Mouse (Mus musculus): ENCODE data around the gene Brca2. TPM values are rescaled to one million over a fixed set of nuclear protein-coding genes. Genes with fewer than 3 reads are reported as not detected.

The Brca2 gene
- polyA plus RNA-seq, 1 experiment from 2014 or later, result 13.8 TPM

DNA sequence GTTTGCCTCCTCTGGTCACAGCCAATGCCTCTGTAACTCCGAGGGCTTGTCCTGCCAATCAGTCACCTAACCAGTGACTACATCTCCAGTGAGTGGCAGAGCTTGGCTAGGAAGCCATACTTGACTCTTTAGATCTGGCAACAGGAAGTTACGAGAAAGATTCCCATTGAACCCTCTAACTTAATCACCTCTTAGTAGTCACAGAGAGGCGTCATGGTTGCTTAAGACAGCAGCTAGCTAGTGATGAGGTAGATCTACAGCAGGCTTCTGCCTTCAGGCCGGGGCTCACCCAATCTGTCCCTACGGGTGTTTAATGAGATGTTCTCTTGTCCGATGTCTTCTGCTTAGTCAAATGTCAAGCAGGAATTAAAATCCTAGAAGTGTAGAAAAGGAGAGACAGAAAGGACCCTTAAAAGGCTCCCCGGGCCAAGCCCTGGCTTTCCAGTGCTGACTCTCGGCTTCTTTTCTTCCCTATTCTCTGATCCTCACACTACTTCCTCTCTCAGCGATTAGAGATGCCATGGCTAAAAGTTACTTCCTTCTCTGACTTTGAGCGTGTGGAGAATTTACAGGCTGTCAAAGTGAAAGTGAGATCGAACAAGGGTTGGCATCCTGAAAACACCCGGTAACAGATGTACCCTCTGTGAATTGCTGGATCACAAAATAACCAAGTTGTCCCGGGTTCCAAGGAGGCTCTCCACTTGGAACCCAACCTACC lies 69.9 kb downstream of the Brca2 start:
- Histone ChIP-seq H3K4me3 (ENCODE audit: low read length) (peak overlapping the region; percentile 87), H3K27me3 (ENCODE audit: control insufficient read depth, insufficient read depth, low read length) (peaks cover 3% of the 10 kb centered on the region; the same call in 1 of the 2 replicates), H3K36me3 (ENCODE audit: control insufficient read depth, insufficient read depth) (no peaks in the 10 kb centered on the region), H3K9me3 (replicated peaks; ENCODE audit: control insufficient read depth, low read length) (no peaks in the 10 kb centered on the region), H3K4me2 (ENCODE audit: low read depth, low read length) (peak overlapping the region; percentile 99), H3K4me1 (ENCODE audit: control insufficient read depth, insufficient read depth, low read length) (peaks cover 4% of the 10 kb centered on the region; the same call in 1 of the 2 replicates), H3K27ac (ENCODE audit: low read length) (no peak overlapping the region), H3K9ac (ENCODE audit: low read length) (no peak overlapping the region)
- ATAC-seq (replicated peaks; ENCODE audit: extremely low read depth, insufficient read depth, low FRiP score), result no peak
- 72% methylated on average over 13 of the region's 13 CpGs for WGBS

GRCm38 (mm10) chr5:150592904-150593755 lies 70.7 kb downstream of the Brca2 start:
- peak overlapping the region; percentile 87 for H3K4me3 ChIP-seq (ENCODE audit: low read length)
- ATAC-seq (replicated peaks; ENCODE audit: extremely low read depth, insufficient read depth, low FRiP score), result peak; percentile 35
- H3K36me3 ChIP-seq (ENCODE audit: control insufficient read depth, insufficient read depth), result no peaks in the 10 kb centered on the region
- peak overlapping the region; percentile 99 for H3K4me2 ChIP-seq (ENCODE audit: low read depth, low read length)
- H3K9ac ChIP-seq (ENCODE audit: low read length), result peak overlapping the region; percentile 80
- peak overlapping the region; percentile 9; the same call in 1 of the 2 replicates for H3K27ac ChIP-seq (ENCODE audit: low read length)
- H3K4me1 ChIP-seq (ENCODE audit: control insufficient read depth, insufficient read depth, low read length), result peaks cover 4% of the 10 kb centered on the region; the same call in 1 of the 2 replicates
- peaks cover 3% of the 10 kb centered on the region; the same call in 1 of the 2 replicates for H3K27me3 ChIP-seq (ENCODE audit: control insufficient read depth, insufficient read depth, low read length)
- WGBS, result 13% methylated on average over 40 of the region's 40 CpGs
- H3K9me3 ChIP-seq (replicated peaks; ENCODE audit: control insufficient read depth, low read length), result no peaks in the 10 kb centered on the region

- peaks cover 4% of the 10 kb centered on the region; the same call in 1 of the 2 replicates for H3K4me1 ChIP-seq (ENCODE audit: control insufficient read depth, insufficient read depth, low read length)
- H3K36me3 ChIP-seq (ENCODE audit: control insufficient read depth, insufficient read depth), result no peaks in the 10 kb centered on the region
- peak overlapping the region; percentile 33; the same call in 1 of the 2 replicates for H3K27ac ChIP-seq (ENCODE audit: low read length)
- H3K4me3 ChIP-seq (ENCODE audit: low read length), result peak overlapping the region; percentile 87
- WGBS, result 1% methylated on average over 90 of the region's 102 CpGs
- H3K9ac ChIP-seq (ENCODE audit: low read length), result peak overlapping the region; percentile 80
- H3K27me3 ChIP-seq (ENCODE audit: control insufficient read depth, insufficient read depth, low read length), result peaks cover 3% of the 10 kb centered on the region; the same call in 1 of the 2 replicates
- H3K9me3 ChIP-seq (replicated peaks; ENCODE audit: control insufficient read depth, low read length), result no peaks in the 10 kb centered on the region
- peak overlapping the region; percentile 99 for H3K4me2 ChIP-seq (ENCODE audit: low read depth, low read length)
- ATAC-seq (replicated peaks; ENCODE audit: extremely low read depth, insufficient read depth, low FRiP score), result peak; percentile 80
Measured at GRCm38 (mm10) chr5:150593756-150594648, 71.6 kb downstream of the Brca2 start.

DNA sequence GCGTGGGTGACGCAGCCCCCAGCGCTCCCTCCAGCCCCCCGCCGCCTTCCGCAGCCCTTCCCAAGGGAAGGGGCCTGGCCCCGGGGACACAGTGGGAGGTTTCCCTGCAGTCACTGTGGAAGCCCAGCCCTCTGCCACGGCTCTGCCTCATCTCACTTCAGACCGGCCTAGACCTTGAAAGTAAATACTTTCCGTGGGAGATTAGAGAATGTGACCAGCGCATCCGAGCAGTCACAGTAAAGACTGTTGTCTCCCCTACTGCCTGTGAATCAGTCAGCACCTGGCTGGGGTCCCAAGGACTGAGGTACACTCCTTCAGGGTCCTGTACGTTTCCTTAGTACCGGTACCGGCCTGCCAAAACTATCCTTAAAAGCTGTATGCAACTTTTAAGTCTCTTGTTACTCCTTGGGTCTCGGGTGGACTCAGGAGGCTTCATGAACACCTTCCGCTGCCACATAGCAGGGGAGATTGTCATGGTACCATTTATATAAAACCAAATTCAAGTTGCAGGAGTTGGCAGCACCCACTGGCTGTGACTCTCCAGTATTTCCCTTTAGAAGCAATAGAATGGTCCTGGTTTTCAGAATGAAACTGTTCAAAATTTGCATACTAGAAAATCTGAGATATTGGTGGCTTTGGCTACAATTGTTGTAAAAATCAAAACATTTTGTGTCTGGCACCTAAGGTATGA lies 72.4 kb downstream of the Brca2 start:
- H3K36me3 ChIP-seq (ENCODE audit: control insufficient read depth, insufficient read depth), result no peaks in the 10 kb centered on the region

DNA sequence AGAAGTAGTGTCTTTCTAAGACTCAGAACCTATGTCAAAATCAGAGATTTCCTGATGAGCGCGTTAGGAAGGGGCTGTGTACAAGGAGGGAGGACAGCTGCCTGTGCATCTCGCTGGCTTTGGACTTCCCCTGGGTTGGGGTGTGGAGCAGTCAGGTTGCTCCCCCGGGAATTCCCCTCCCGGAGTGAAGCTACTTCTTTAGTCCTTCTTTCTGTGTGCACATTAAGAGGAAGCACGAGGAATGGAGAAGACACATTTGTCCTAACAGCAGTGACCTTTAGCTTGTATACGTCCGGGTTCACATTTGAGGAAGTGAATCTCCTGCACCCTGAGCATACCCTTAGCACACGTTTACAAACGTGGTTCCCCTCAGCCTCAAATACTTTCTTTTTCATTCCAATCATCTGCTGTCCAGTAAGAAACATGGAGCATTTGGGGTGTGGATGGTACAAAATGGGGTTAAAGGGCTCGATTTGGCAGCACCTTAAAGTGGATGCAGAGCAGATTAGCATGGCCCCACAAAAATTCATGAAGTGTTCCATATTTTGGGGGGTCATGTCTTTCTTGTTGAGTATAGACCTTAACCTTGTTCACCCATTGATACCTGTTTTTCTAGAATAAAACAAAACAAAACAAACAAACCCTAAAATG lies 73.1 kb downstream of the Brca2 start:
- WGBS, result 61% methylated on average over 11 of the region's 11 CpGs
- H3K9ac ChIP-seq (ENCODE audit: low read length), result no peak overlapping the region
- no peak for ATAC-seq (replicated peaks; ENCODE audit: extremely low read depth, insufficient read depth, low FRiP score)
- H3K4me2 ChIP-seq (ENCODE audit: low read depth, low read length), result no peak overlapping the region
- H3K36me3 ChIP-seq (ENCODE audit: control insufficient read depth, insufficient read depth), result no peaks in the 10 kb centered on the region
- no peak overlapping the region for H3K4me3 ChIP-seq (ENCODE audit: low read length)
- no peaks in the 10 kb centered on the region for H3K9me3 ChIP-seq (replicated peaks; ENCODE audit: control insufficient read depth, low read length)
- H3K4me1 ChIP-seq (ENCODE audit: control insufficient read depth, insufficient read depth, low read length), result peaks cover 4% of the 10 kb centered on the region
- no peak overlapping the region for H3K27ac ChIP-seq (ENCODE audit: low read length)
- H3K27me3 ChIP-seq (ENCODE audit: control insufficient read depth, insufficient read depth, low read length), result peaks cover 3% of the 10 kb centered on the region; the same call in 1 of the 2 replicates

More for the DNA sequence above, 72.4 kb downstream of the Brca2 start:
- 7% methylated on average over 16 of the region's 17 CpGs for WGBS
- Histone ChIP-seq H3K9ac (ENCODE audit: low read length) (peak overlapping the region; percentile 80), H3K9me3 (replicated peaks; ENCODE audit: control insufficient read depth, low read length) (no peaks in the 10 kb centered on the region), H3K27ac (ENCODE audit: low read length) (no peak overlapping the region), H3K4me3 (ENCODE audit: low read length) (peak overlapping the region; percentile 87), H3K27me3 (ENCODE audit: control insufficient read depth, insufficient read depth, low read length) (peaks cover 3% of the 10 kb centered on the region; the same call in 1 of the 2 replicates), H3K4me2 (ENCODE audit: low read depth, low read length) (peak overlapping the region; percentile 99), H3K4me1 (ENCODE audit: control insufficient read depth, insufficient read depth, low read length) (peaks cover 4% of the 10 kb centered on the region; the same call in 1 of the 2 replicates)
- ATAC-seq (replicated peaks; ENCODE audit: extremely low read depth, insufficient read depth, low FRiP score), result no peak

GRCm38 (mm10) chr5:150597088-150597487 lies 74.7 kb downstream of the Brca2 start, which contains the start of gene N4bp2l1:
Gene N4bp2l1, minus strand, starts transcription at chr5:150597188.
- H3K4me3 ChIP-seq (ENCODE audit: low read length), result no peak within 1 kb of the TSS
- H3K27me3 ChIP-seq (ENCODE audit: control insufficient read depth, insufficient read depth, low read length), result peaks cover 3% of the 10 kb centered on the region; the same call in 1 of the 2 replicates
- H3K4me2 ChIP-seq (ENCODE audit: low read depth, low read length), result no peak within 1 kb of the TSS
- H3K9ac ChIP-seq (ENCODE audit: low read length), result no peak within 1 kb of the TSS
- no peaks in the 10 kb centered on the region for H3K9me3 ChIP-seq (replicated peaks; ENCODE audit: control insufficient read depth, low read length)
- ATAC-seq (replicated peaks; ENCODE audit: extremely low read depth, insufficient read depth, low FRiP score), result no peak
- H3K36me3 ChIP-seq (ENCODE audit: control insufficient read depth, insufficient read depth), result no peaks in the 10 kb centered on the region
- no peak within 1 kb of the TSS for H3K27ac ChIP-seq (ENCODE audit: low read length)
- 84% methylated on average over 7 of the region's 7 CpGs for WGBS
- peaks cover 4% of the 10 kb centered on the region for H3K4me1 ChIP-seq (ENCODE audit: control insufficient read depth, insufficient read depth, low read length)

- Histone ChIP-seq H3K4me3 (ENCODE audit: low read length) (no peak overlapping the region), H3K4me2 (ENCODE audit: low read depth, low read length) (0 out of 2 replicates have a peak overlapping the region, but pooled peaks have one; percentile 5), H3K4me1 (ENCODE audit: control insufficient read depth, insufficient read depth, low read length) (no peaks in the 10 kb centered on the region; the same call in 1 of the 2 replicates), H3K9me3 (replicated peaks; ENCODE audit: control insufficient read depth, low read length) (no peaks in the 10 kb centered on the region), H3K27ac (ENCODE audit: low read length) (no peak overlapping the region), H3K9ac (ENCODE audit: low read length) (no peak overlapping the region), H3K27me3 (ENCODE audit: control insufficient read depth, insufficient read depth, low read length) (no peaks in the 10 kb centered on the region), H3K36me3 (ENCODE audit: control insufficient read depth, insufficient read depth) (no peaks in the 10 kb centered on the region)
- ATAC-seq (replicated peaks; ENCODE audit: extremely low read depth, insufficient read depth, low FRiP score), result no peak
- WGBS, result 58% methylated on average over 21 of the region's 21 CpGs
Measured at GRCm38 (mm10) chr5:150598202-150599119, 76.0 kb downstream of the Brca2 start.

All from heart, embryonic 16.5 days (tissue).